7 mouse cellular contexts compared by ENCODE assay signal in the genomic region with DNA sequence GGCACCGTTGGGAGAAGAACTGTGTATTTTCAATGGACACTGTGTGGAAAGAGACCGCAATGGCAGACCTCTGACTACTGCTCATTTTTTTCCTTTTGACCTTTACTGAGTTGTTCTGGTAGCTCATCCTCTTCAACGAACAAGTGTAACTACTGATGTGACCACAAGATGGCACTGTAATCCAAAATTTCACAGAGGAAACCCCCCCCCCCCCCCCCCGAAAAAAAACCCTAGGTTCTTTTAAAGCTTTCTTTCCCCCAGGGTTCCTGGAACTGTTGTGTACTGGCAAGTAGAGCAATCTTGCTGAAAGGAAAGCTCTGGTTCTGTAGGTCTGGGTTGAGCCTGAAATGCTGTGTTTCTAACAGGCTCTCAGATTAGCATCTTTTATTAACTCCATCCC. TPM values are rescaled to one million over a fixed set of nuclear protein-coding genes. Genes with fewer than 3 reads are reported as not detected.
DNase-seq lines count a peak whose midpoint lies in the region; ATAC-seq and TF ChIP-seq lines count a peak whose summit lies in the region.

No protein-coding gene starts in this region.

- peak; percentile 22; the same call in 1 of the 2 replicates for TF ChIP-seq CTCF in lung, adult 2 months (IDR thresholded peaks at IDR 0.05; ENCODE audit: insufficient read depth, low read length)
- TF ChIP-seq CTCF in Patski (IDR thresholded peaks at IDR 0.05) = peak; percentile 64

- no peaks in the 10 kb centered on the region for H3K36me3 ChIP-seq in forebrain, embryonic 11.5 days (ENCODE audit: control insufficient read depth, insufficient read depth, low read length)
- no peaks in the 10 kb centered on the region for H3K36me3 ChIP-seq in intestine, embryonic 15.5 days
- H3K36me3 ChIP-seq in megakaryocyte, embryonic 14.5 days (replicated peaks; ENCODE audit: low read length) = no peaks in the 10 kb centered on the region

- no peaks in the 10 kb centered on the region for H3K9me3 ChIP-seq in forebrain, embryonic 11.5 days (ENCODE audit: control insufficient read depth, low read length)
- no peaks in the 10 kb centered on the region for H3K9me3 ChIP-seq in intestine, embryonic 15.5 days
- peaks cover 8% of the 10 kb centered on the region for H3K9me3 ChIP-seq in megakaryocyte, embryonic 14.5 days

- H3K4me1 ChIP-seq in lung, adult 2 months (ENCODE audit: control insufficient read depth, insufficient read depth, low read length) = peaks cover 6% of the 10 kb centered on the region
- H3K4me1 ChIP-seq in forebrain, embryonic 11.5 days (replicated peaks; ENCODE audit: control insufficient read depth, insufficient read depth, low read length) = no peaks in the 10 kb centered on the region; the same call in 1 of the 2 replicates
- 0 out of 2 replicates have a peak, but pooled peaks cover 4% of the 10 kb centered on the region for H3K4me1 ChIP-seq in intestine, embryonic 15.5 days (replicated peaks)
- H3K4me1 ChIP-seq in megakaryocyte, embryonic 14.5 days = peaks cover 38% of the 10 kb centered on the region

- POLR2A ChIA-PET in Patski (lab: Charles Lee) = interaction anchor here (0.8 to 0.9 kb wide), 2 partner anchors 128 to 368 kb away, joined by 3 to 5 read pairs; no protein-coding TSS in a partner anchor

- TF ChIP-seq POLR2A in lung, adult 2 months (IDR thresholded peaks at IDR 0.05; ENCODE audit: borderline replicate concordance, extremely low read depth, low read depth, low read length) = no peak

- no peak for DNase-seq in lung, adult 2 months
- no peak for DNase-seq in lung, postnatal 25 days (ENCODE audit: low spot score)
- no peak for DNase-seq in Patski (ENCODE audit: low read depth, low spot score)
- no peak for DNase-seq in forebrain, embryonic 11.5 days (ENCODE audit: low spot score)
- DNase-seq in yolk sac, embryonic 10.5 days (ENCODE audit: low spot score) = peak; percentile 32

- no peak overlapping the region for H3K27ac ChIP-seq in forebrain, embryonic 11.5 days (ENCODE audit: low read depth, low read length)
- no peak overlapping the region for H3K27ac ChIP-seq in intestine, embryonic 15.5 days

- CTCF ChIA-PET in Patski (lab: Charles Lee) = interaction anchor here (0.6 to 2.7 kb wide), 25 partner anchors 9 to 1040 kb away, joined by 3 to 25 read pairs (median 4); a partner anchor contains a TSS

- WGBS in lung, adult 2 months = 3% methylated on average over 4 of the region's 4 CpGs
- WGBS in forebrain, embryonic 11.5 days = 5% methylated on average over 4 of the region's 4 CpGs
- 6% methylated on average over 4 of the region's 4 CpGs for WGBS in intestine, embryonic 15.5 days

- no peak for ATAC-seq in Patski
- ATAC-seq in forebrain, embryonic 11.5 days (replicated peaks; ENCODE audit: low FRiP score) = 0 out of 2 replicates have a peak, but pooled peaks have one; percentile 62
- peak; percentile 52; the same call in 1 of the 2 replicates for ATAC-seq in intestine, embryonic 15.5 days

- H3K4me3 ChIP-seq in lung, adult 2 months (replicated peaks; ENCODE audit: extremely low read depth, low read depth, low read length) = no peak overlapping the region
- no peak overlapping the region for H3K4me3 ChIP-seq in forebrain, embryonic 11.5 days (ENCODE audit: low read depth, low read length)
- no peak overlapping the region for H3K4me3 ChIP-seq in intestine, embryonic 15.5 days (replicated peaks)
- peak overlapping the region; percentile 89 for H3K4me3 ChIP-seq in megakaryocyte, embryonic 14.5 days (replicated peaks)

- no peak overlapping the region for H3K9ac ChIP-seq in forebrain, embryonic 11.5 days (ENCODE audit: low read length)
- H3K9ac ChIP-seq in intestine, embryonic 15.5 days = no peak overlapping the region

- H3K27me3 ChIP-seq in Patski = no peaks in the 10 kb centered on the region
- H3K27me3 ChIP-seq in forebrain, embryonic 11.5 days (ENCODE audit: control insufficient read depth, insufficient read depth, low read length) = no peaks in the 10 kb centered on the region
- no peaks in the 10 kb centered on the region for H3K27me3 ChIP-seq in intestine, embryonic 15.5 days (replicated peaks)
- H3K27me3 ChIP-seq in megakaryocyte, embryonic 14.5 days (replicated peaks) = no peaks in the 10 kb centered on the region

- no peak overlapping the region for H3K4me2 ChIP-seq in forebrain, embryonic 11.5 days (ENCODE audit: low read depth, low read length, severe bottlenecking)
- no peak overlapping the region for H3K4me2 ChIP-seq in intestine, embryonic 15.5 days (replicated peaks)

- in situ Hi-C loops in Patski (cut with MboI; ENCODE audit: low pct_unique_long_range_greater_than_20kb) = loop anchor here (10.0 kb wide), 2 partner anchors 71 to 321 kb away; no protein-coding TSS in a partner anchor

RNA-seq across cellular contexts. Expression of a gene that starts 49.9 kb away (rescaled TPM):
- 1.9 and 2.6 TPM in 2 replicates for polyA plus RNA-seq in lung, adult 2 months (2012; rRNA removed)
- 1.2 TPM for polyA plus RNA-seq in Patski (2021)
- 0.25 and 0.65 TPM in 2 replicates for polyA plus RNA-seq in forebrain, embryonic 11.5 days (2014; fragmentation: Nextera tagmentation; extraction: Ambion mirVana)
- 1.0 and 1.3 TPM in 2 replicates for polyA plus RNA-seq in intestine, embryonic 15.5 days (2015; fragmentation: Nextera tagmentation; extraction: Ambion mirVana)
- 0.31 TPM in 1 of 2 replicates, not detected in the other for polyA plus RNA-seq in megakaryocyte, embryonic 14.5 days (2012; ENCODE audit: insufficient read depth, low replicate concordance)
